Mouse (Mus musculus) hindbrain, embryonic 11.5 days (tissue): Measurements from ENCODE around the gene Ccdc175. TPM values are rescaled to one million over a fixed set of nuclear protein-coding genes. Genes with fewer than 3 reads are reported as not detected.
A peak's percentile ranks its signal among the peaks of the same experiment; 100 is the strongest.

ENCODE experiments used
- ATAC-seq: fragments of 200-750 bp; cut with Nextera tagmentation; 2 replicates; pipeline ENCODE4 v1.8.0; 2017; ENCODE audit warnings: mild to moderate bottlenecking, moderate TSS enrichment, moderate library complexity; ENCODE audit not compliant: low FRiP score
- DNase-seq: peaks from one replicate; pipeline ENCODE4 v3.0.0-alpha.2; 2015; ENCODE audit warnings: low spot score
- H3K27ac ChIP-seq: fragments of 300-500 bp; sonication (generic); 2 replicates; pipeline ENCODE4 v1.5.1; 2014; ENCODE audit warnings: mild to moderate bottlenecking, low read depth, low read length
- H3K27me3 ChIP-seq: fragments of 300-500 bp; sonication (generic); 2 replicates; pipeline ENCODE4 v1.6.1; 2014; ENCODE audit warnings: mild to moderate bottlenecking, low read length, moderate library complexity, mixed read lengths; ENCODE audit not compliant: control insufficient read depth, insufficient read depth
- H3K36me3 ChIP-seq: fragments of 300-500 bp; sonication (generic); 2 replicates; pipeline ENCODE4 v1.6.1; 2014; ENCODE audit warnings: mild to moderate bottlenecking, low read length, moderate library complexity, mixed read lengths; ENCODE audit not compliant: control insufficient read depth, insufficient read depth
- H3K4me1 ChIP-seq: fragments of 300-500 bp; sonication (generic); replicated peaks from 2 replicates; pipeline ENCODE4 v1.6.1; 2014; ENCODE audit warnings: low read length, mixed read lengths; ENCODE audit not compliant: control insufficient read depth, insufficient read depth
- H3K4me2 ChIP-seq: fragments of 300-500 bp; sonication (generic); replicated peaks from 2 replicates; pipeline ENCODE4 v1.6.1; 2014; ENCODE audit warnings: mild to moderate bottlenecking, low read depth, low read length
- H3K4me3 ChIP-seq: fragments of 300-500 bp; sonication (generic); 2 replicates; pipeline ENCODE4 v1.5.1; 2014; ENCODE audit warnings: low read depth, low read length
- H3K9ac ChIP-seq: fragments of 300-500 bp; sonication (generic); 2 replicates; pipeline ENCODE4 v1.6.1; 2014; ENCODE audit warnings: low read depth, low read length
- H3K9me3 ChIP-seq: fragments of 300-500 bp; sonication (generic); 2 replicates; pipeline ENCODE4 v1.6.1; 2016; ENCODE audit warnings: low read length; ENCODE audit not compliant: control insufficient read depth
- WGBS: fragments of 180-500 bp; shearing (Covaris S2); extraction: QIAGEN DNeasy Blood & Tissue Kit; methylation state at CpG from one replicate; pipeline ENCODE4 v1.1.7; 2014; 5-methylcytosine and 5-hydroxymethylcytosine counted together
- polyA plus RNA-seq: library from polyadenylated mRNA; unstranded; fragments of >200 nt; fragmentation: Nextera tagmentation; extraction: Ambion mirVana; gene quantifications from 2 replicates; pipeline ENCODE4 v1.2.1, GENCODE M21; 2014

Ccdc175 gene
- polyA plus RNA-seq, 1 experiment from 2014 or later: not detected

DNA sequence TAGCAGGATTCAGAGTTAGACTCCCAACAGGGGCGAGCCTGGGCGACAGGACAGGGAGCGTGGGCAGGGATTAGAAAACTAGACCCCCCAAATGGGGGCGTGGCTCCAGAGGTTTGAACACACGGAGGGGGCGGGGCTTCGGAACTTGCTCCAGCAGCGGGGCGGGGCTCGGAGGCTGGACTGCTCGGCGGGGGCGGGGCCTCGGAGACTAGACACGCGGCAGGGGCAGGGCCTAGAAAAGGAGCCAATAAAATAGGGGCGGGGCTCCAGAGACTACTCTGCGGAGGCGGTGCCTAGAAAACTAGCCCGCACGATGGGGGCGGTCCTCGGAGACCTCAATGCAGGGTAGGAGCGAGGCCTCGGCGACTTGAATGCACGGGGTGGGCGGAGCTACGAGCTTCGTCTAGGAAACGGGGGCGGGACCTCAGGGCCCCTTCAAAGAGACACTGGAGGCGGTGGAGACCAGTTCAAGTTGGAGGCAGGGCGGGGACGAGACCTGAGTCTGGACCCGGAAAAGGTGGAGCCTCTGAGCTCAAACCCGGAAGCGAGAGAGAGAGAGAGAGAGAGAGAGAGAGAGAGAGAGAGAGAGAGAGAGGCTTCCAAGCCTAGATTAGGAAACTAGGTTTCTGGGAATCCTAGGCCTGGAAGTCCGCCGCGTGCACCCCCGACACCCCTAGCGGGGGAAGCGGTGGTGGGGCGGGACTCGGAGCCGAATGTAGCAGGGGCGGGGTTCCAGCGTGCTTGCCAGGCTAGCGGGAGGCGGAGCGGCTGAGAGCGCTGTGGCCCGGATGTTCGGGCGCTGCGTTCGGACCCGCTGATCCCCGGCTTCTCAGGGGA is 99.3 kb downstream of the Ccdc175 start, which contains the start of the genes L3hypdh and Jkamp:
Gene L3hypdh (minus strand): TSS at position 111 of the 837 bp plus-strand sequence.
Gene Jkamp (plus strand): TSS at position 261 of the 837 bp plus-strand sequence.
- Histone ChIP-seq H3K4me1 (peaks cover 5% of the 10 kb centered on the region), H3K4me3 (peak within 1 kb of the TSS; percentile 68), H3K9me3 (no peaks in the 10 kb centered on the region), H3K27ac (peak within 1 kb of the TSS; percentile 97), H3K36me3 (no peaks in the 10 kb centered on the region), H3K9ac (peak within 1 kb of the TSS; percentile 91), H3K27me3 (no peaks in the 10 kb centered on the region), H3K4me2 (peak within 1 kb of the TSS; percentile 91)
- under 1% methylated on average over 54 of the region's 60 CpGs for WGBS
- DNase-seq: peak; percentile 100
- peak; percentile 98 for ATAC-seq

DNA sequence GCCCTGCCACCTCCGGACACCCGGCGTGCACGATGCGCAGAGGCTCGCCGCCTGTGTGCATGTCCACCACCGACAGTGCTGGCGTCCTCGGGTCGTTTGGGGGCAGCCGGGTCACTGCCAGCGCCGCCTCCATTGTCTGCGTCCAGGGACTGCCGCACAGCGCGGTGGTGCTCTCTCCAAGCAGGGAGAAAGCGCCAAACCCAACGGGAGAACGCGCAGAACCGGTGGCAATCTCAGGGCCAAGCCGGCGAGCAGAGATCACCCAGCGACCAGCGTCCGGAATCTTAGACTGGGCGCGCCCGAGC is 99.9 kb downstream of the Ccdc175 start:
- Histone ChIP-seq H3K9me3 (no peaks in the 10 kb centered on the region), H3K27ac (peak overlapping the region; percentile 83), H3K9ac (peak overlapping the region; percentile 72), H3K4me3 (peak overlapping the region; percentile 68), H3K36me3 (no peaks in the 10 kb centered on the region), H3K4me2 (peak overlapping the region; percentile 91), H3K4me1 (peaks cover 5% of the 10 kb centered on the region), H3K27me3 (no peaks in the 10 kb centered on the region)
- ATAC-seq: peak; percentile 48
- 0% methylated on average over 29 of the region's 31 CpGs for WGBS
- DNase-seq: no peak

GRCm38 (mm10) chr12:72084261-72085023 is 100.4 kb downstream of the Ccdc175 start:
- 4% methylated on average over 46 of the region's 46 CpGs for WGBS
- Histone ChIP-seq H3K4me1 (peaks cover 5% of the 10 kb centered on the region), H3K4me2 (peak overlapping the region; percentile 91), H3K27me3 (no peaks in the 10 kb centered on the region), H3K9ac (peak overlapping the region; percentile 72), H3K36me3 (no peaks in the 10 kb centered on the region), H3K4me3 (peak overlapping the region; percentile 68), H3K27ac (peak overlapping the region; percentile 83), H3K9me3 (no peaks in the 10 kb centered on the region)
- DNase-seq (peak; percentile 56), ATAC-seq (peak; percentile 9; the same call in 1 of the 2 replicates)

DNA sequence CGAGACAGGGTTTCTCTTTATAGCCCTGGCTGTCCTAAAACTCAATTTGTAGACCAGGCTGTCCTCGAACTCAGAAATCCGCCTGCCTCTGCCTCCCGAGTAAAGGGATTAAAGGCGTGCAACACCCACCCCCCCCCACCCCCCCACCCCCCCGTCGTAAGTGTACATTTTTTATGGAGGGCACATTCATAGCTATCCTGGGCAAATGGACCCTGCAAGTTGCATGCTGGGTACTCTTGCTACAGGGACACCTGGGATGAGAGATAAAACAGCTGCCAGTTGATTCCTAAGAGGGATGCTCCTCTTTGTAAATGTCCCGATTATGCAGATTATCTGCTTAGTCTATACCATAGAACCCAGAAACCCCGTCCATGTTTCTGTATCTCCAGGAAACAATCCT is 101.6 kb downstream of the Ccdc175 start:
- H3K4me2 ChIP-seq: no peak overlapping the region
- no peaks in the 10 kb centered on the region for H3K27me3 ChIP-seq
- no peak overlapping the region for H3K27ac ChIP-seq
- H3K9ac ChIP-seq: no peak overlapping the region
- 86% methylated on average over 9 of the region's 9 CpGs for WGBS
- H3K4me1 ChIP-seq: peaks cover 5% of the 10 kb centered on the region
- no peaks in the 10 kb centered on the region for H3K36me3 ChIP-seq
- DNase-seq: no peak
- ATAC-seq: no peak
- H3K9me3 ChIP-seq: no peaks in the 10 kb centered on the region
- no peak overlapping the region for H3K4me3 ChIP-seq

- 34% methylated on average over 18 of the region's 18 CpGs for WGBS
- H3K4me3 ChIP-seq: no peak overlapping the region
- ATAC-seq (no peak), DNase-seq (peak; percentile 16)
- no peaks in the 10 kb centered on the region for H3K27me3 ChIP-seq
- peaks cover 5% of the 10 kb centered on the region for H3K4me1 ChIP-seq
- H3K36me3 ChIP-seq: no peaks in the 10 kb centered on the region
- no peak overlapping the region for H3K9ac ChIP-seq
- H3K4me2 ChIP-seq: peak overlapping the region; percentile 25
- H3K9me3 ChIP-seq: no peaks in the 10 kb centered on the region
- no peak overlapping the region for H3K27ac ChIP-seq
Observed at GRCm38 (mm10) chr12:72082370-72082769, 102.5 kb downstream of the Ccdc175 start.

DNA sequence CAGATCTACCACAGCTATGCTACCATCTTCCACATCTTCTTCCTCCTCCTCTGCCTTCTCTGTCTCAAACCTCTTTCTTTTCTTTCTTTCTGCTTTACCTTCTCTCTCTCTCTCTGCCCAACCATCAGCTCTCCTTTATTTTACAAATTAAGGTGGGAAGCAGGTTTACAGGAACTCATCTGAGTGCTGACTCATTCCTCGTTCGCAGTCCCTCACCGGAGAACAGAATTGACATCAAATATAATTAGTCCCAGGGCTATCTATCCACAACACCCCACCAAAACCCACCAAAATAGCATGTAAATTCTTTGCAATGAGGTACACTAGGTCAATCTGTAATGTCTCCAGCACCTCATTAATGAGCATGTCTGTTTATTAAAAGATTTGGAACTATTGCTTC is 102.9 kb downstream of the Ccdc175 start:
- no peak overlapping the region for H3K27ac ChIP-seq
- no peaks in the 10 kb centered on the region for H3K9me3 ChIP-seq
- 80% methylated on average over 3 of the region's 3 CpGs for WGBS
- H3K4me3 ChIP-seq: no peak overlapping the region
- no peak for ATAC-seq
- no peaks in the 10 kb centered on the region for H3K27me3 ChIP-seq
- H3K9ac ChIP-seq: no peak overlapping the region
- no peak overlapping the region; the same call in 1 of the 2 replicates for H3K4me2 ChIP-seq
- H3K36me3 ChIP-seq: no peaks in the 10 kb centered on the region
- peaks cover 5% of the 10 kb centered on the region for H3K4me1 ChIP-seq
- no peak for DNase-seq

DNA sequence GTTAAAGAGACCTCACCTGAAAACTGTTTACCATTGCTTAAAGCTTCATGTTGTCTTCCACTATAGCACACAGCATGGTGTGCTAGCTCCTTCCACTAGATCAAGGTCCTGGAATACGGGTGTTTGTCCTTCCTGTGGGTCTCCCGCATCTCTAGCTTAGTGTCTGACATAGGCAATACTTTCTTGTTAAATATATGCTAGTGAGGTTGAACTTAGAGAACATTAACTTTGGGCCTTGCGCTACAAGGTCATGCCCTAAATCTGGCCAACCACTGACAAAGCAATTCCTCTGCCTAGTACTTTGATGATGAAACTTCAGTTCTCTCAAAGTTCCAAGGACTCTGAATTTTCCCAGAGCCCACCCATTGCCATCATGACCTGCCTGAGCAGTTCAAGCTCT is 106.6 kb downstream of the Ccdc175 start:
- peaks cover 3% of the 10 kb centered on the region for H3K4me1 ChIP-seq
- ATAC-seq (no peak), DNase-seq (no peak)
- no peaks in the 10 kb centered on the region for H3K36me3 ChIP-seq
- no peak overlapping the region for H3K4me2 ChIP-seq
- H3K9me3 ChIP-seq: no peaks in the 10 kb centered on the region
- no peak overlapping the region for H3K9ac ChIP-seq
- no peaks in the 10 kb centered on the region for H3K27me3 ChIP-seq
- 83% methylated on average over 3 of the region's 3 CpGs for WGBS
- no peak overlapping the region for H3K27ac ChIP-seq
- H3K4me3 ChIP-seq: no peak overlapping the region

- H3K4me2 ChIP-seq: peak within 1 kb of the TSS; percentile 99
- DNase-seq (peak; percentile 94), ATAC-seq (peak; percentile 90)
- under 1% methylated on average over 88 of the region's 94 CpGs for WGBS
- H3K27me3 ChIP-seq: peaks cover 5% of the 10 kb centered on the region; the same call in 1 of the 2 replicates
- H3K36me3 ChIP-seq: no peaks in the 10 kb centered on the region
- H3K4me3 ChIP-seq: peak within 1 kb of the TSS; percentile 65
- peaks cover 5% of the 10 kb centered on the region; the same call in 1 of the 2 replicates for H3K4me1 ChIP-seq
- peak within 1 kb of the TSS; percentile 71 for H3K9ac ChIP-seq
- H3K9me3 ChIP-seq: no peaks in the 10 kb centered on the region
- H3K27ac ChIP-seq: peak within 1 kb of the TSS; percentile 65
Observed at GRCm38 (mm10) chr12:72070327-72071269, 114.2 kb downstream of the Ccdc175 start, which contains the start of gene Gpr135. Gpr135 (minus strand) TSS chr12:72071125.
